30 mouse cellular contexts compared by ENCODE assay signal in the genomic region with DNA sequence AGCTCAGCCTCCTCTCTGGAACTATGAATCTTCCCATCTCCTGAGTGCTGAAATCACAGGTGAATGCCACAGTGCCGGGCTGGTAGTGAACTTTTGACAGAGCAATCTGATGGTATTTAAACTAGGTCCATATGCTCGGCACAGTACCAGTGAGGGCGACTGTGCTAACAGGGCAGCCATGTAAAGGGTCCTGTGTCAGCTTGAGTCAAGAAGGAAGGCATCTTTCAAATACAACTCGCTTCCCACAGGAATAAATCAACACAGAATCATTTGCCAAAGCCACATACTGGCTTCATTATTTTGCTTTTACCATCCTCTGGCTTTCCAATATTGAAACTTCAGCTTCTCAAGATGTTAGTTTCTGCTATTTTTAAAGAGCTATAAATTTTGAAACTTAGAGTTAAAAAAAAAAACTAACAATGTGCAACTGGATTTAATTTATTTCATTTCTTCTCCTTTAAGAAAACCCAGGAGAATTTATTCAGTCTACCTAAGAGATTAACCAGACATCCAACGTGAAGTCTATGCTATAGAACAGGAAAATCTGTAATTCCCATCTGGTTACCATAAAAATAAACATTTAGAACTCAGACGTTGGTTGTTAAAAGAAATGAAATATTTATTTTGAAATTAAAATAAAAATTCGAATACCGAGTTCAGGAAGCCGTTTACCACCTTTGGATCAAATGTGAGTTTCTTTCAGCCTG.
A peak's percentile ranks its signal among the peaks of the same experiment; 100 is the strongest.
DNase-seq lines count a peak whose midpoint lies in the region; ATAC-seq and TF ChIP-seq lines count a peak whose summit lies in the region.
"Had no signal": no experiment of that assay in that cellular context is flagged by ENCODE, and none has a peak within 500 bp of the region (broad histone marks: within the 10 kb centered on the region; RNA-seq: fewer than 3 reads in every experiment).

No protein-coding gene starts in this region.

- H3K4me1 ChIP-seq in embryonic facial prominence, embryonic 11.5 days (ENCODE audit: control insufficient read depth, insufficient read depth, low read length) = no peaks in the 10 kb centered on the region
- peaks cover 17% of the 10 kb centered on the region for H3K4me1 ChIP-seq in limb, embryonic 14.5 days (ENCODE audit: control insufficient read depth, insufficient read depth, low read length)
- H3K4me1 ChIP-seq: forebrain, embryonic 12.5 days; heart, embryonic 10.5 days; hindbrain, embryonic 15.5 days; midbrain, embryonic 15.5 days; neural tube, embryonic 12.5 days had no signal

- no peak overlapping the region for H3K4me3 ChIP-seq in embryonic facial prominence, embryonic 11.5 days (ENCODE audit: low read depth, low read length)
- H3K4me3 ChIP-seq in limb, embryonic 14.5 days (replicated peaks; ENCODE audit: low read length) = no peak overlapping the region
- H3K4me3 ChIP-seq: forebrain, embryonic 12.5 days; gastrocnemius, adult 2 months; heart, embryonic 10.5 days; hindbrain, embryonic 15.5 days; left cerebral cortex, adult 2 months; midbrain, embryonic 15.5 days; neural tube, embryonic 12.5 days had no signal

- no peaks in the 10 kb centered on the region for H3K9me3 ChIP-seq in embryonic facial prominence, embryonic 11.5 days (replicated peaks; ENCODE audit: control insufficient read depth, low read length)
- H3K9me3 ChIP-seq in limb, embryonic 14.5 days (ENCODE audit: control insufficient read depth, low read length) = no peaks in the 10 kb centered on the region
- H3K9me3 ChIP-seq: forebrain, embryonic 12.5 days; hindbrain, embryonic 15.5 days; midbrain, embryonic 15.5 days; neural tube, embryonic 12.5 days had no signal

- no peaks in the 10 kb centered on the region for H3K36me3 ChIP-seq in embryonic facial prominence, embryonic 11.5 days (replicated peaks; ENCODE audit: control insufficient read depth, insufficient read depth, low read depth, low read length)
- no peaks in the 10 kb centered on the region for H3K36me3 ChIP-seq in limb, embryonic 14.5 days (ENCODE audit: control insufficient read depth, insufficient read depth, low read length)
- H3K36me3 ChIP-seq: forebrain, embryonic 12.5 days; G1E; heart, embryonic 10.5 days; hindbrain, embryonic 15.5 days; midbrain, embryonic 15.5 days; neural tube, embryonic 12.5 days had no signal

- H3K27ac ChIP-seq in embryonic facial prominence, embryonic 11.5 days (replicated peaks; ENCODE audit: low read depth, low read length) = 0 out of 2 replicates have a peak overlapping the region, but pooled peaks have one; percentile 11
- H3K27ac ChIP-seq in limb, embryonic 14.5 days (replicated peaks; ENCODE audit: low read depth, low read length) = peak overlapping the region; percentile 33
- H3K27ac ChIP-seq: forebrain, embryonic 12.5 days; gastrocnemius, adult 2 months; heart, embryonic 10.5 days; hindbrain, embryonic 15.5 days; kidney, postnatal 0 days; left cerebral cortex, adult 2 months; liver, embryonic 14.5 days; midbrain, embryonic 15.5 days; neural tube, embryonic 12.5 days had no signal

- H3K4me2 ChIP-seq in embryonic facial prominence, embryonic 11.5 days (ENCODE audit: low read depth, low read length) = no peak overlapping the region
- no peak overlapping the region for H3K4me2 ChIP-seq in limb, embryonic 14.5 days (replicated peaks; ENCODE audit: low read depth, low read length, severe bottlenecking)
- H3K4me2 ChIP-seq: forebrain, embryonic 12.5 days; hindbrain, embryonic 15.5 days; lung, embryonic 14.5 days; midbrain, embryonic 15.5 days; neural tube, embryonic 12.5 days had no signal

- no peaks in the 10 kb centered on the region for H3K27me3 ChIP-seq in embryonic facial prominence, embryonic 11.5 days (ENCODE audit: control insufficient read depth, insufficient read depth, low read length)
- no peaks in the 10 kb centered on the region for H3K27me3 ChIP-seq in limb, embryonic 14.5 days (ENCODE audit: control insufficient read depth, insufficient read depth, low read length)
- H3K27me3 ChIP-seq: CH12.LX; forebrain, embryonic 12.5 days; hindbrain, embryonic 15.5 days; midbrain, embryonic 15.5 days; neural tube, embryonic 12.5 days had no signal

- H3K9ac ChIP-seq in embryonic facial prominence, embryonic 11.5 days (replicated peaks; ENCODE audit: low read length) = no peak overlapping the region
- no peak overlapping the region for H3K9ac ChIP-seq in limb, embryonic 14.5 days (ENCODE audit: low read depth, low read length, severe bottlenecking)
- H3K9ac ChIP-seq: forebrain, embryonic 12.5 days; hindbrain, embryonic 15.5 days; liver, embryonic 14.5 days; lung, embryonic 14.5 days; midbrain, embryonic 15.5 days; neural tube, embryonic 12.5 days had no signal

- no peak for TF ChIP-seq POLR2A in limb, embryonic 14.5 days (IDR thresholded peaks at IDR 0.05; ENCODE audit: borderline replicate concordance, extremely low read depth, insufficient read depth, insufficient read length)

- intact Hi-C loops in left cerebral cortex, postnatal 36 days (cut with DNase I) = no loop called here

- WGBS in embryonic facial prominence, embryonic 11.5 days = 53% methylated on average over 9 of the region's 9 CpGs
- 26% methylated on average over 9 of the region's 9 CpGs for WGBS in limb, embryonic 14.5 days

- peak; percentile 20 for DNase-seq in NIH3T3 (ENCODE audit: low read depth)
- DNase-seq in embryonic facial prominence, embryonic 11.5 days (ENCODE audit: low spot score) = peak; percentile 65
- peak; percentile 64 for DNase-seq in fibroblast of lung, adult 2 months (ENCODE audit: low read depth)
- DNase-seq in limb, embryonic 14.5 days (ENCODE audit: low spot score) = peak; percentile 87
- DNase-seq in left cerebral cortex, postnatal 36 days (ENCODE audit: low spot score in 2 of 2) = no peak
- no peak for DNase-seq in lung, postnatal 36 days
- DNase-seq: adrenal gland, adult 2 months; B cell, adult 2 months; cerebellum, adult 11-12 months; cerebellum, postnatal 14 days; gastrocnemius, adult 2 months; heart, postnatal 4 days; kidney, adult 18-20 months; left cerebral cortex, postnatal 4 days; lung, embryonic 14.5 days; retina, postnatal 1 day; right cerebral cortex, postnatal 25 days; spleen, adult 18-20 months; thymus, postnatal 14 days had no signal

- no peak for ATAC-seq in embryonic facial prominence, embryonic 11.5 days (replicated peaks; ENCODE audit: insufficient number of reproducible peaks, low FRiP score, low TSS enrichment, low read depth)
- peak; percentile 82 for ATAC-seq in limb, embryonic 14.5 days (ENCODE audit: low FRiP score, low read depth)
- no peak for ATAC-seq in erythroblast, adult 5-6 weeks (replicated peaks; ENCODE audit: low FRiP score, poor library complexity, severe bottlenecking)
- ATAC-seq: midbrain, embryonic 15.5 days had no signal

Comparison
In these comparisons a context has a peak if more than half of its experiments do, and no peak if none do; other contexts are left out.
1. DNase-seq: peak in NIH3T3 (single experiment), embryonic facial prominence, embryonic 11.5 days (single experiment), fibroblast of lung, adult 2 months (single experiment) and limb, embryonic 14.5 days (single experiment); none in left cerebral cortex, postnatal 36 days (0 of 2) and lung, postnatal 36 days (single experiment).